Mouse (Mus musculus): Measurements from ENCODE around the gene Spag17.
A peak's percentile ranks its signal among the peaks of the same experiment; 100 is the strongest.
"Not testable (repeated sequence)": the region's sequence is repeated elsewhere in the genome, so short reads cannot be mapped to it uniquely, and the experiment has no call there.

Spag17 gene

DNA sequence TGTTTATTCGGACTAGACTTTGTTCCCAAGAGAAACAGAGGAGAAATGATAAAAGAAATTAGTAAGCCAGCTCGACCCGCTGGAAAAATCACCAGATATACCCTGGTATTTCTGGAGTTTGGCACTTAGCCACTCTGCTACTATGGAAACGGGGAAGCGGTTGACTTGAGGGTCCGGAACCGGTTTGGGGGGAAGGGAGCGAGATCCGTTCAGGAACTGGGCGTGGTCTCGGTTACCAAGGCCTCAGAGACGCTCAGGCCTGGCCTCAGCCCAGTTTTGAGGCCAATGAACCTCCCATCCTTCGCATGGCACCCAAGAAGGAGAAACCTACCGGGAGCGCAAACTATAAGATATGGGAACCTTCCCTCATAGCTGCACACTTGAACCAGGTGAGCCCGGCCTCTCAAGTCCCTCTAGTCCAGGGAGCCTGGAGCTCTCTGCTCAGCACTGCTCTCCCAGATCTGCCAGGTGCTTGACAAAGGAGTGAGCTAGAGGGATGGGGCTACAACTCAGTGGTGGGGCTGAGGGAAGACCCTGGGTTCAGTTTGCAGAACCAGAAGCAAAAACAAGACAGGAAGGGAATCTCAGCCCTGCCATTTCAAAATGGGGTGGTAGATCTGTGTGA is at the start of gene Spag17:
TSS of gene Spag17 (plus strand) at position 220 of the 625 bp plus-strand sequence.
- DNase-seq = no peak

DNA sequence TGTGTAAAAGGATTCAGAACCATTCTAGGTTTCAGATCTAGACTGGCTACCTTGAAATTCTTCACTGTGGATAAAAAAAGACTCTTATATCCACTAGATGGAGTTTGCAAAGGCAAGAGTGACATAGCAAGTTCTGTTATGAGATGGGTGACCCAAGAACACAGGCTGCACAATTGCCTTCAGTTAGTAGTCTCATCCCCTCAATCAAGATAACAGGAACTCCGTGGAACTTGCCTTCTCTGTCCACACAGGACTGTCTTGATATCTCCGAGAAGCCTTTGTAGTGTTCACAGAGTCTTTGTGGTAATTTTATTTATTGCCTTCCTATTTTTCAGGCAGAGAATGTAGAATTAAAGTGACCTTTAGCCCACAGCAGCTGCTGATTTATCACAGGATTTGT is 42.9 kb upstream of the Spag17 start:
- DNase-seq = no peak

GRCm38 (mm10) chr3:99842808-99843207 is 42.4 kb upstream of the Spag17 start:
- DNase-seq = no peak

DNA sequence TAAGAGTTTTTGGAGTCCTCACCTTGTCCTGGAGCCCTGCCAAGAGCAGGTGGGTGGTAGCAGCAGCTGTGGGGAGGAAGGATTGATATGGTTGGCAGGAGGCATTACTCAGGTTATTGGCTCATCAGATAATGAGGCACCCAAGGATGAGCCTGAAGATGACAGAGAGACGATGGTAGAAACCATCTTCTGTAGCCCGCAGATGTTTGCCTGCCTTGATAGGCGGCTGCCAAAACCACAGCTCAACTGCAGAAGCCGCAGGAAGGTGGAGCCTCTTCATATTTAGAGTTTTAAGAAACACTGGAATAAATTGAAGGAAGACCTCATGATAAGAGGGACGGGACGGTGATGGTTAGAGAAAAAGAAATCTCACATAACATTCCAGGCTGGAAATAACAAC is 42.0 kb upstream of the Spag17 start:
- DNase-seq = no peak

DNA sequence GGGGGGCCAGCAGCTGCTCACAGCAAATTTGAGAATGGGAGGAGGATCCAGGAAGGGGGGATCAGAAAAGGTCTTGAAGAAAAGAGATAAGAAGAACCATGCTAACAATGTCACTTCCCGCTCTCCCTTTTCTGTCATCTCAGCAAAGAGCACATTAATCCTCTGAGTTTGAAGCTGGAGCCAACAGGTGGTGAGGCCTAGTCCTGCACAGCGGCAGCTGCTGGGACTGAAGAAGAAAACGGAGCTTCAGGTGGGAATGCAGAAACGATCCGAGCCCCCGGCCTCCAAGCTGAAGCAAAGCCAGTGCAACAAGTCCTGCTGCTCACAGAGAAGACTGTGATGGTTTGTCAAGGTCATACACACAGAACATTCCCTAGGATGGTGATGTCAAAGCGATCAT is 34.3 kb upstream of the Spag17 start:
- no peak for DNase-seq

DNA sequence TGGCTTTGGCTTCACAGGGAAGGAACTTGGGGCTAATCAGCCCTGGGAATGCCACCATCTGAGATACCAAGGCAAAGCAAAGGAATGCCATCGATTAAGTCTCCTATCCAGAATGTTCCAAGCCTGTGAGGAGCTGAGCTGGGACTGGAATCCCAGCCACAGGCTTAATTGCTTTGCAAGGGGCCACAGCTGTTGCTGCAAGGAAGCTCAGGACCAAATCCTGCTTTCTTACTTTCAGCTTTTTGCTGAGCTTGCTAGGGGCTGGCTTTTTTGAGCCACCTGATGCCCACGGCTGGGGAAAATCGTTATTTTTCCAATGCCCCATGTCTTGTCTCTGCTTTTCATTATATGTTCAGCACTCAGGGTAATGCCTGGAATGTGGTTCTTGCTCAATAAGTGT is 30.6 kb upstream of the Spag17 start:
- no peak for DNase-seq

DNA sequence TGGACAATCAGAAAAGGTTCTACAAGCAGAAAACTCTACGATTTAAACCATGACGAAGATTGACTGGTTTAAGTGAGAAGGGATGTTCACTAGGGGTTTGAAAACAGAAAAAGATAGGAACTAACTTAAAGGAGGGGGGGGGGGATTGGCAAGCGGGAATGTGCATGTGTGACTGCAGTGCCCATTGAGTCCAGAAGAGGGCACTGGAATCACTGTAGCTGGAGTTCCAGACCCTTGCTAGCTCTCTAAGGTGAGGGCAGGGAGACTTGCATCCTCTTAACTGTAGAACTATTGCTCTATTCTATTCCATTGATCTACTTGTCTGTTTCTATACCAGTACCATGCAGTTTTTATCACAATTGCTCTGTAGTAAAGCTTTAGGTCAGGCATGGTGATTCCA is 26.3 kb upstream of the Spag17 start:
- DNase-seq = no peak

DNA sequence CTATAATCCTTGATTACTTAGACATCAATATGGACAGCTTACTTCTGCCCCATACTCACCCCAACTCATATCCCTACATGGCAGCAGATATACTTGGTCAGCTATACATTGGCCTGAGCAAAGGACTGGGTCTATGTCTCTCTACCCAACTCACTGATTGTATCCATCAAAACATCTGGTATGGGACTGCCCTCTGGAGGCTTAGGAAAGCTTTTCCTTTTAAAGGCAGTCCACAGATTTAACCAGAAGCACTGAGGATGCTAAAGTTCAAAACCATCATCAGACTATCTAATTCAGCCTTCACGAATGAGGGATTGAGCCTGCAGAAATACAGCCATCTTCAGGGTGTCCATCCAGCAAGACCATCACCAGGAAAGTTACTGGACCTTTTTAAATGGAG is 20.5 kb upstream of the Spag17 start:
- no peak for DNase-seq

DNA sequence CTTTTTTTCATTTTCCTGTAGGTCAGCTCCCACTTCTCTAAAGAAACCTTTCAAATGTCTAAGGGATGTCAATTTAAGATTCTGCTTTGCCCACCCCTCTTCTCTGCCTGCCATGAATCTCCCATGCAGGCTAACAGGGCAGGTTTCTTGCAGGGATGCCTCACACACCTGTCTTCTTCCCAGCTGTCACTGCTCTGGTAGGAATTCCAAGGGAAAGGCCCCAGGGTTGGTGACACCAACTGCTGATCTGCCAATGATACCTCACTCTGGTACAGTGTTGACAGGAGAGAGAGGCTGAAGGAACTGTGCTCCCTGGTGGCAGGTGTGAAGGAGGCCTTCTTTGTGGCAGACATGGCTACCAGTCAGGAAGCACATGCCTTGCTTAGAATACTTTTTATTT is 10.1 kb upstream of the Spag17 start:
- DNase-seq = no peak

DNA sequence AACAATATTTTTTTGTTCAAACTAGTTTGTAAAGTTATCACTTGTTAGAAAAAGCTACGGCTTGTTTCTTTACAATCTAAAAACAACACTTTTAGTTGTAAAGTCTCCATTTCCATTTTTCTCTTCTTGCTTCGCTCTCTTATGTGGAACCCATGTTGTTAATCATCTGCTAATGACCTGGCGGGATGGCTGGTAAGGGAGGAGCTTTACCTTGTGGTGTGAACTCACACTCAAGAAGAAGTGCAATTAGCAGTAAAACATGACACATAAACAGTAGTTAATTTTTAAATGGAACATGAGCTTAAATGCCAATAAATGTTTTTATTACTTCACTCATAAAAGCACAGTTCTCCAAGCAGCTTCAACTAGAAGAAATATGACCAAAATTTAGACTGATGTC is 3.7 kb upstream of the Spag17 start:
- DNase-seq = no peak

DNA sequence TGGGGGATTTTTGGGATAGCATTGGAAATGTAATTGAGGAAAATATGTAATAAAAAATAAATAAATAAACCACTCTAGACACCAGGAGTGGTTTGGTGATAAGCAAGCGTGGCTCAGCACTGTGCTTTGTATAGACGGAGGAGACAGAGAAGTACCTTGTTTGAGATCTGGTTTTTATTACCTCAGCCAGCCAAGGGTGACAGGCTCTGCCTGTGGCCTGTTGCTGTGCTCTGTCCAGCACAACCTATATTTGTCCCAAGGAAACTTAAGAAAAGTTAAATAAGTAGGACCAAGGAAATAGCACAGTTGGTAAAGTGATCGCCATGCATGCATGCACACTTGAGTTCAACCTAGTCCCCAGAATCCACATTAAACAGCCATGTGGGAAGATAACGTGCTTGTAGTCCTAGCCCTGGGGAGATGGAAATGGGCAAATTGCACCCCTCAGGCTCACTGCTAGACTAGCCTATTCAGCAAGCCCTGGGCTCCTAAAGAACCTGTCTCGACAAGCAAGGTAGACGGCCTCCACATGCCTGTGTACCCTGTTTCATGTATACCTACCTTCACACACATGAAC is 1.1 kb upstream of the Spag17 start:
- DNase-seq = no peak

DNA sequence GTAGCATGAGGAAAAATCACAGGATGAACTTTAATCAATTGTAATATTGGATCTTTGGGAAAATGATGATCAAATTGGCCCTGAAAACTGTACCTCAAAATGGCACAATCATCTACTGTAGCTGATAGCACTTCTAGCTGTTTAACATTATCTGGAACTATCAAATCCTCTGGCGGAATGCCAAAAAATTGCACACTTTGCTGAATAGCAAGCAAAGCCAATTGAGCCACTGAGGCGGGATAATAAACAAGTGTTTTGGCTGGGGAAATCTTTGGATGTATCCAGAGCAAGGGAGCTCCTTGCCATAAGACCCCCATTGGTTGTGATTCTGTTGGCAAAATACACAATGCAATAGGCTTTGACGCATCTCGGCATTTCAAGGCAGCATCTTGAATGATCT is 9.5 kb downstream of the Spag17 start:
- not testable (repeated sequence) for DNase-seq

DNA sequence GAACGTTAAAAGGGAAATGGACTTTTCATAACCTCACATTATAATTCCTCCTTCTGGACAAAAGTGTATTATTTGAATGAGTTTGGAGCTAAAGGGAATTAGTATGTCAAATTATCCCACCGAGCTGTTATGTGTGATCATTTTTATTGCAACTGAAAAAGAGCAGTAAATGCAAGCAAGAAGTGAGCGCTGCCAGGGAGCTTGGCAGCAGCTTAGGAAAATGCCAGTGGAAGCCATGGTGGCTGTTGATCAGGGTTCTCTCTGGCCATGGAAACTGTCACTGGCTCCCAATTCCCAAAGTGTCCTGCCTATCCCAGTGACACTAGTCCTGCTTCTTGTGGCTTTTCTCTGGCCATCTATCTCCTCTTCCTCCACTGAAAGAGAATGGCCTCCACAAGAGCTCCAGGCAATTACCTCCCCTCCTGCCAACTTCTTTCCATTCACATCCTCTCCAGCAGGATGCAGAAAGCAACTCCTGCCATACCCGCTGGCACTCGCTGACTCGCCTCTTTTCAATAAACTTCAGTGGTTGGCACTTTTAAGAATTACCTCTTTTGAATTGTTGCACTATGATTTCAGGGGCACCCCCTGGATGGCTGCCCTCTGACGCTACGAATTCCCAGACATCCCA is 28.7 kb downstream of the Spag17 start:
- DNase-seq = no peak

DNA sequence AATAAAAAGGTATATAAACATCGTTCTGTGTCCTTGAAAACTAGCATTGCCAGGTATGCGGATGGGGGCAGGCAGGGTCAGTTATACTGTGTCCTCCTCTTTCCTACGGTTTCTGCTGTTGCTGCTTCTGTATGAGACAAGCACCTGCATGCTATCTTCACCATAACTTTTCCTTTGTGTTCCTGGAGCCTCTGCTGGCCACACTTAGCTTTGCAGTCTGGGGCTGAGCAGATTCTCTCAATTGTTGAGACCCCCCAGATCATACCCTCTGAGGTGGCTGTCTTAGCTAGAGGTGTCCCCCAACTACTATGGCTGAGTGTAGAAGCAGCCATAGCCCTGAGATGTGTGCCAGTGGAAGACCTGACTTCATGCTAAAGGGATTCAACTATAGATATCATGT is 37.7 kb downstream of the Spag17 start:
- no peak for DNase-seq

- DNase-seq = no peak
Observed at GRCm38 (mm10) chr3:99930920-99931620, 45.9 kb downstream of the Spag17 start.

- no peak for DNase-seq
Observed at GRCm38 (mm10) chr3:99936159-99936558, 51.0 kb downstream of the Spag17 start.

GRCm38 (mm10) chr3:99938611-99939286 is 53.5 kb downstream of the Spag17 start:
- DNase-seq = peak; percentile 28

DNA sequence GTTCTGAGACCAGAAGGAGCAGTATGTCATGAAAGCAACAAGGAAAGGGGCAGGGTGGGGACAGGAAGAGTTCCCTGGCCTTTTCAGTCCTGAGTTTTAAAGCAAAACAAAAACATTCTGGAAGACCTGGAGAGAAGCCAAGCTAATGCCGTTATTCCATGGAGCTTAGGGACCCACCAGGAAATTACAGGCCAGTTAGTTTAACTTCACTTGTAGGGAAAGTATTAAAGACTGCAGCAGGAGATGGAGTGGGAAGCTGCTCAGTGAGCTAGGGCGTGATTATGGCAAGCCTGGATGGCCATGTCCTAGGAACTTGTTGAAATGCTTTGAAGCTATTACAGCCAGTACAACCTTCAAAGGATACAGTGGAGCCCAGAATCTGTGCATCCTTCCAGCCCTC is 60.0 kb downstream of the Spag17 start:
- DNase-seq = no peak

DNA sequence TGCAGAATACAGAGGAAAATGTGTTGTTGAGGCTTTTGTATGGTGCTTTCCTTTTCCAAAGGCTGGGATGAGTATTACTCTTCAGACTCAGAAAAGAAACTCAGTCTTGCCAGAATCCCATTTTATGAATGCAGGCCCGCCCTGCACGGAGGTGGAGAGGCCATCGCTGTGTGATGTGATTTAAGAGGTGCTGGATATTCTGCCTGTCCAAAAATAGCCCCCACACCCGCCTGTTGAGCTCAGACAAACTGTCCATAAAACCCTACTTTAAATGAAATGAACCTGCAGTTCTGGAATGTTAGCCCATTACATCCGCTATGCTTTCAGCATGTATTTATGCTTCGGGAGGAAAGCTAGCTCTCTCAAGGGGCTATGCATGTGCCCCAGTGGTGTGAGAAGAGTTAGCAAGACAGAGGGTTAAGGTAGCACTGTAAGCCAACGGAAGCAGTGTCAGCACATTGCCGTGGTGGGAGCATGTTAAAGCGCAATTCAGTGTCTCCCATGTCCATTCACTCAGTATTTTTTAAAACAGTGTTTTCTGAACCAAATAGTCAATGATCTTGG is 68.9 kb downstream of the Spag17 start:
- DNase-seq = no peak

DNA sequence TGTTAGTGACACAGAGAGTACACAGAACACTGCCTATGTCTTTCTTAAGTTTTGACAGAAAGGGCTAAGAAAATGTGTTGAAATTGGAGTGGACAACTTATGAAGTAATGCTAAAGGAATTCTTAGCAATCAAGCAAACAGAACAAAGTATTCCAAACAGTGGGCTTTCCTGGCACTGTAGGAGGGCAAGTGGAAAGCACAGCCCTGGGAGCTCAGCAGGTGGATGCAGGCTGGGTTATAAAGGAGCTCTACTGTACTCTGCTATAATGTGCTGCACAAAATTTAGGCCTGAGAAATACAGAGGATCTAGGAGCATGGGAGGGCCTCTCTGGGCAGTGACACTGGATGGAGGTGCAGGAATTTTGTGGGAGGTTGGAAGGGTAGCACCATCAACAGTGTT is 71.3 kb downstream of the Spag17 start:
- no peak for DNase-seq

DNA sequence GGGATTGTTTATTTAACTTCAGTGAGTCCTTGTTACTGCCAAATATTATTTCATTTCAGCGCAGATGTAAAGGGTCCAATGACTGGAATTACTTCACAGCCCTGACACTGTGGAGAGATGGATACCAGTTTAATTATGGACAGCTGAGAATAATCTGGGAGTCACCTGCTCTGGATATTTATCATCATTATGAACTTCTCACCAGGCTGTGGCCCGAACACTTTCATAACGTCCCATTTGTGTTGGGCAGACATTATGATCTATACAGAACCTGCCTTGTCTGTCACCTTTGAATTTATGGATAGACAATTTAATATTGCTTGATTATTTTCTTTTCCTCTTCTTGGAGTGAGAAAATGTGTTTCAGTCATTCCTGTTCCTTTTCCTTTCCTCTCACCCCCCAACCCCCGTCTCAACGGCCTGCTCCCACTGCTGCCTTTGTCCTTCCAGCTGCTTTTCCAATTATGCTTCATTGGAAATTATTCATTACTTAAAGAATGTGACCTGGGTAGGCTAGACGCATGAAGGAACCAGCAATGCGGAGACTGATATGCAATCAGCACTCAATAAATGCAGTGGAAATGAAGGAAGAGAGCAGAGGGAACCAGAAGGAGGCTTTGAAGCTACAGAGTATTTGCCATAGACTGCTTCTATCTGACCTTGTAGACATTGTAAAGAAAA is 74.7 kb downstream of the Spag17 start:
- no peak for DNase-seq

- DNase-seq = no peak
Observed at GRCm38 (mm10) chr3:99964345-99964744, 79.1 kb downstream of the Spag17 start.

- DNase-seq = no peak
Observed at GRCm38 (mm10) chr3:99965863-99966262, 80.7 kb downstream of the Spag17 start.
